Mouse (Mus musculus) heart, postnatal 0 days (tissue): Measurements from ENCODE around the gene Tram2. TPM values are rescaled to one million over a fixed set of nuclear protein-coding genes. Genes with fewer than 3 reads are reported as not detected.

Source experiments
- ATAC-seq: fragments of 200-750 bp; cut with Nextera tagmentation; 2 replicates; pipeline ENCODE4 v1.8.0; 2017; ENCODE audit warnings: low read depth, moderate number of reproducible peaks, moderate library complexity; ENCODE audit not compliant: insufficient read depth
- DNase-seq: peaks from one replicate; pipeline ENCODE4 v3.0.0-alpha.2; 2016; ENCODE audit warnings: low spot score
- H3K27ac ChIP-seq: fragments of 300-500 bp; sonication (generic); 2 replicates; pipeline ENCODE4 v1.5.1; 2014; ENCODE audit warnings: low read depth, mild to moderate bottlenecking
- H3K27me3 ChIP-seq: fragments of 300-500 bp; sonication (generic); 2 replicates; pipeline ENCODE4 v1.6.1; 2014; ENCODE audit warnings: low read length, mixed read lengths; ENCODE audit not compliant: control insufficient read depth, insufficient read depth
- H3K36me3 ChIP-seq: fragments of 300-500 bp; sonication (generic); replicated peaks from 2 replicates; pipeline ENCODE4 v1.6.1; 2014; ENCODE audit warnings: low read length, mixed read lengths; ENCODE audit not compliant: control insufficient read depth, insufficient read depth
- H3K4me1 ChIP-seq: fragments of 300-500 bp; sonication (generic); 2 replicates; pipeline ENCODE4 v1.6.1; 2014; ENCODE audit warnings: antibody characterized with exemption; ENCODE audit not compliant: control insufficient read depth, insufficient read depth
- H3K4me2 ChIP-seq: fragments of 300-500 bp; sonication (generic); 2 replicates; pipeline ENCODE4 v1.6.1; 2014; ENCODE audit warnings: low read depth, mild to moderate bottlenecking, low read length, moderate library complexity
- H3K4me3 ChIP-seq: fragments of 300-500 bp; sonication (generic); 2 replicates; pipeline ENCODE4 v1.5.1; 2014; ENCODE audit warnings: low read depth, low read length
- H3K9ac ChIP-seq: fragments of 300-500 bp; sonication (generic); replicated peaks from 2 replicates; pipeline ENCODE4 v1.6.1; 2014; ENCODE audit warnings: low read depth, low read length, mixed read lengths
- H3K9me3 ChIP-seq: fragments of 300-500 bp; sonication (generic); replicated peaks from 2 replicates; pipeline ENCODE4 v1.6.1; 2016; ENCODE audit warnings: low read length; ENCODE audit not compliant: control insufficient read depth
- CTCF ChIP-seq: IDR thresholded peaks from 2 replicates; pipeline ENCODE4 v1.5.1; 2016; ENCODE audit warnings: antibody characterized with exemption, control low read depth, low read depth
- EP300 ChIP-seq: IDR thresholded peaks from 2 replicates; pipeline ENCODE4 v1.6.1; 2016; ENCODE audit warnings: antibody characterized with exemption, low read depth
- WGBS: fragments of 180-500 bp; shearing (Covaris S2); extraction: QIAGEN DNeasy Blood & Tissue Kit; methylation state at CpG from one replicate; pipeline ENCODE4 v1.1.7; 2014; 5-methylcytosine and 5-hydroxymethylcytosine counted together
- polyA plus RNA-seq: library from polyadenylated mRNA; unstranded; fragments of >200 nt; fragmentation: Nextera tagmentation; extraction: Ambion mirVana; gene quantifications from 2 replicates; pipeline ENCODE4 v1.2.1, GENCODE M21; 2015
- total RNA-seq: library from RNA; depleted of rRNA; stranded (reverse); fragments of >200 nt; gene quantifications from 2 replicates; pipeline ENCODE4 v1.2.3, GENCODE M21; 2014; ENCODE audit warnings: low replicate concordance

Tram2 gene
- total and polyA plus RNA-seq, 2 experiments from 2014 or later, result 2.4 TPM

- no peak for ATAC-seq
- no peaks in the 10 kb centered on the region for H3K27me3 ChIP-seq
Observed at GRCm38 (mm10) chr1:20994338-20994737, 84.7 kb downstream of the Tram2 start.

DNA sequence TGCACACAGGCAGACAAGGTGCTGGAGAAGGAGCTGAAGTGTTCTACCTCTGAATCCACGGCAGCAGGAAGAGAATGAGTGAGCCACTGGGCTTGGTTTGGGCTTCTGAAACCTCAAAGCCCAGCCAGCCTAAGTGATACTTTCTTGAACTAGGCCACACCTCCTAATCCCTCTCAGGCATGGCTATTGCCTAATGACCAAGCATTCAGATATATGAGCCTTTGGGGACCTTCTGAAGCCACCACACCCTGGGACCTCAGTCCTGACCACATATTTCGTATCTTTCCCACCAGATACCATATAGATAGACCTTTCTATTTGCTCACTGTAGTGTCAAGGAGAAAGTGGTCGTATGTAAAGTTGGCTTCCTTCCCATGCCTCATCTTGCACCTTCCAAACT, 85.3 kb downstream of the Tram2 start:
- Histone ChIP-seq H3K36me3 (no peaks in the 10 kb centered on the region), H3K27me3 (no peaks in the 10 kb centered on the region), H3K4me1 (peaks cover 3% of the 10 kb centered on the region; the same call in 1 of the 2 replicates), H3K9ac (no peak overlapping the region), H3K27ac (no peak overlapping the region), H3K4me3 (no peak overlapping the region), H3K9me3 (no peaks in the 10 kb centered on the region), H3K4me2 (no peak overlapping the region)
- no peak for TF ChIP-seq CTCF
- no peak for DNase-seq
- no peak for ATAC-seq
- 72% methylated on average over 3 of the region's 3 CpGs for WGBS

More at GRCm38 (mm10) chr1:20994338-20994737, 84.7 kb downstream of the Tram2 start:
- Histone ChIP-seq H3K4me1 (peaks cover 3% of the 10 kb centered on the region; the same call in 1 of the 2 replicates), H3K4me2 (no peak overlapping the region), H3K9ac (no peak overlapping the region), H3K9me3 (no peaks in the 10 kb centered on the region), H3K4me3 (no peak overlapping the region), H3K36me3 (0 out of 2 replicates have a peak, but pooled peaks cover 1% of the 10 kb centered on the region), H3K27ac (no peak overlapping the region)
- WGBS, result 59% methylated on average over 5 of the region's 5 CpGs
- no peak for TF ChIP-seq EP300
- TF ChIP-seq CTCF, result no peak
- no peak for DNase-seq

GRCm38 (mm10) chr1:20989461-20990083, 89.5 kb downstream of the Tram2 start:
- WGBS, result 83% methylated on average over 11 of the region's 11 CpGs
- Histone ChIP-seq H3K27me3 (no peaks in the 10 kb centered on the region), H3K9me3 (no peaks in the 10 kb centered on the region), H3K4me1 (no peaks in the 10 kb centered on the region), H3K27ac (no peak overlapping the region), H3K36me3 (no peaks in the 10 kb centered on the region), H3K4me2 (no peak overlapping the region), H3K4me3 (no peak overlapping the region), H3K9ac (no peak overlapping the region)
- TF ChIP-seq CTCF (no peak), EP300 (no peak)
- DNase-seq, result no peak
- ATAC-seq, result no peak

DNA sequence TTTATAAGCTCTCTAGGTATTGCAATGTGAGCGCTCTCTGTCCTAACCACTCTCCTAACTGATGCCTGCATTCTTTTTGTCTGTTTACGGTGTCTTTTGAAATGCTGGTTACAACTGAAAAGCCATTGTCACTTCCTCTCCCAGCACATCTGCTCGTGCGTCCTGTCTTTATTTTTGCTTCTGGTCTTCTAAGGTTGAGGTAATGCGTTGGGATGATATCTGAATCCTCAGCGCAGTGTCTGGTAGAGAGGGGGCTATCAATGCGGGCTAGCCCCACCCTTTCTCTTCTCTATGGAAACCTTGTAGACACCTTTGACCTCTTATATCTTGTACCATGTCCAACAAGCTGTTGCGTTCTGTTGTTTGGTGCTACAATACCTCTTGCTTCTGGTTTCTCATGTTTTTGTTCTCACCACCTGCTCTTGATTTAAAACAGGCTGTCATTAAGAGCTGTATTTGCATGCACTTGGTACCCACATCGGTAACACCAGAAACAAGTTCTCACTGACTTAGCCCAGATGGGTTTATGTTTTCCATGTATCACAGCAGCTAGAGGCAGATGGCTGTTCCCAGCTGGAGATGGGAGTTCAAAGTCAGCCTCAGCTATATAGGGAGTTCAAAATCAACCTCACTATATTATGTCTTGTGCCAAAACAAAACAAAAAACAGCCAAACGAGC, 92.5 kb downstream of the Tram2 start:
- Histone ChIP-seq H3K36me3 (no peaks in the 10 kb centered on the region), H3K27ac (no peak overlapping the region; the same call in 1 of the 2 replicates), H3K4me2 (no peak overlapping the region), H3K4me1 (no peaks in the 10 kb centered on the region), H3K9me3 (no peaks in the 10 kb centered on the region), H3K27me3 (no peaks in the 10 kb centered on the region), H3K9ac (no peak overlapping the region), H3K4me3 (no peak overlapping the region)
- no peak for DNase-seq
- WGBS, result 58% methylated on average over 10 of the region's 10 CpGs
- no peak for ATAC-seq
- TF ChIP-seq EP300, result no peak
- no peak for TF ChIP-seq CTCF

- Histone ChIP-seq H3K4me2 (no peak overlapping the region), H3K27ac (no peak overlapping the region), H3K36me3 (no peaks in the 10 kb centered on the region), H3K4me1 (no peaks in the 10 kb centered on the region), H3K27me3 (no peaks in the 10 kb centered on the region), H3K9ac (no peak overlapping the region), H3K4me3 (no peak overlapping the region), H3K9me3 (no peaks in the 10 kb centered on the region)
- TF ChIP-seq CTCF, result no peak
- no peak for TF ChIP-seq EP300
- ATAC-seq (no peak), DNase-seq (no peak)
- WGBS, result 76% methylated on average over 4 of the region's 4 CpGs
Observed at GRCm38 (mm10) chr1:20984582-20984981, 94.4 kb downstream of the Tram2 start.

GRCm38 (mm10) chr1:20984103-20984502, 94.9 kb downstream of the Tram2 start:
- WGBS, result 53% methylated on average over 2 of the region's 2 CpGs
- H3K4me1 ChIP-seq, result no peaks in the 10 kb centered on the region

More at GRCm38 (mm10) chr1:20984103-20984502, 94.9 kb downstream of the Tram2 start:
- Histone ChIP-seq H3K27me3 (no peaks in the 10 kb centered on the region), H3K9ac (no peak overlapping the region), H3K36me3 (no peaks in the 10 kb centered on the region), H3K4me3 (no peak overlapping the region), H3K4me2 (no peak overlapping the region), H3K27ac (no peak overlapping the region), H3K9me3 (no peaks in the 10 kb centered on the region)
- TF ChIP-seq CTCF, result no peak
- TF ChIP-seq EP300, result no peak
- DNase-seq (no peak), ATAC-seq (no peak)
